Mouse (Mus musculus) natural killer cell, adult 2 months (primary cell): ENCODE data around the gene Anks1.

ENCODE experiments used
- DNase-seq, 2 experiments: peaks; one replicate each; pipeline ENCODE4 v3.0.0; 2022; ENCODE audit warnings: low spot score in 2 of 2

Gene Anks1

DNA sequence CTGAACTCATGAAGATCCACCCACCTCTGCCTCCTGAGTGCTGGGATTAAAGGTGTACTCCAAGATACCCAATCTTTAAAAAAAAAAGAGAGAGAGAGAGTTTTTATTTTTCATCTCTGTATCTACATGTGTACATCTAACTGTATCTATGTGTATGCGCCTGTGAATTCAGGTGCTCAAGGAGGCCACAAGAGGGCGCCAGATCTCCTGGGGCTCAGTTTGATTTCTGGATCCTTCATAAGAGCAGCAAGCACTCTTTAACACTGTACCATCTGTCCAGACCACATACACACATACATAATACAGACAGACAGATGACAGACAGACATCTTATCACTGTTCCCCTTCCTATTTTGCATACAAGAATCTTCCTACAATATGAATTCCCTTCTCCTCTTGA is 183.2 kb downstream of the Anks1 start:
- DNase-seq, result no peak

GRCm38 (mm10) chr17:28093837-28094236 is 184.7 kb downstream of the Anks1 start:
- DNase-seq, result no peak

DNA sequence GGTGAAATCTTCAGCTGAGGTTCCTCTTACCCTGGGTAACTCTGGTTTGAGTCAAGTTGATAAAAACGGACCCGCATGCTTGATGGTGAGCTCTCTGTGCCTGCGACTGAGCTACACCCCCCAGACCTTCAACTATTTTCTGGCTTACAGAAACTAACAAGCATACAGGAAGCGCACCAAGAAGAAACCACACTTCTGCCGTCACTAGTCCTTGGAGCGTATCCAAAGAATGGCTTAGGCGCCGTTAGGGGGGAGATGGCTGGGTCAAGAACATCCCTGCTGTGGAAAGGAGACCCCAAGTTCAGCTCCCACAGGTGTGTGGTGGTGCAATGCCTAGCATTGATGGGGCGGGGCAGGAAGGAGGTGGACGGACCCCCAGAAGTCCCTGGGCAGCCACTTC is 187.3 kb downstream of the Anks1 start:
- DNase-seq, result no peak

DNA sequence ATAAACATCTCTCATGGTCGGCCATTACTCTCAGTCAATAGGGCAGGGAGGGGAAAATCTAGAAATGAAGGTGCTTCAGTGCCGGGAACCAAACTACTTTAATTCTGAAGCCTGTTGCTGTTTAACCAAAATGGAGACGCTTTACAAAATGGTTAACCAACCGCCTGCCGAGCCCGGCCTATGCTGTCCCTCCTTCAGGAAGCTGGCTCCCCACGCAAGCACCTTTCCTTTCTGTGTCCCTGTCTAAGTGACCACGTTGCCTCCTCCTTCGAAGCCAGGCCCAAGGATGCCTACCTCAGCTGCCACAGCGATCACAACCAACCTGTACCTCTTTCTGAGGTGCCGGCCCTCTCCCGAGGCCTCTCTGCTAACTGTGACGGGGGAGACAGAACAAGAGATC is 188.2 kb downstream of the Anks1 start:
- DNase-seq, result no peak

GRCm38 (mm10) chr17:28099086-28099485 is 190.0 kb downstream of the Anks1 start:
- no peak for DNase-seq

DNA sequence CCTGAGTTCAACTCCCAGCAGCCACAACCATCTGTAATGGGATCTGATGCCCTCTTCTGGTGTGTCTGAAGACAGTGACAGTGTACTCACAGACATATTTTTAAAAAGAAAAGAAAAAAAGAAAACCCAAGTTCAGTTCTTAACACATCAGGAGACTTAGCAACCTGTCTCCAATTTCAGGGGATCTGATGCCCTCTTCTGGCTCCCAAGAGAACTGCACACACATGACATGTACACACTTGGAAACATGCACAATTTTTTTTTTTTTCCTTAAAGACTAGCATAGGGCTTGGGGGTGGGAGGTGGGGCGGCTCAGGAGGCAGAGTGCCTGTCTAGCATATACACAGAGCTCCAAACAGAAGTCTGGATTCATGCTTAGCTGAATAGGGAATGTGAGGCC is 191.6 kb downstream of the Anks1 start:
- DNase-seq, result no peak

- DNase-seq, result no peak
Measured at GRCm38 (mm10) chr17:28101284-28101887, 192.3 kb downstream of the Anks1 start.

- no peak for DNase-seq
Measured at GRCm38 (mm10) chr17:28101902-28102319, 192.8 kb downstream of the Anks1 start.

- no peak for DNase-seq
Measured at GRCm38 (mm10) chr17:28104416-28104815, 195.3 kb downstream of the Anks1 start.

- peak in 1 of 2 experiments; percentile 7 for DNase-seq
Measured at GRCm38 (mm10) chr17:28106352-28106751, 197.2 kb downstream of the Anks1 start.

DNA sequence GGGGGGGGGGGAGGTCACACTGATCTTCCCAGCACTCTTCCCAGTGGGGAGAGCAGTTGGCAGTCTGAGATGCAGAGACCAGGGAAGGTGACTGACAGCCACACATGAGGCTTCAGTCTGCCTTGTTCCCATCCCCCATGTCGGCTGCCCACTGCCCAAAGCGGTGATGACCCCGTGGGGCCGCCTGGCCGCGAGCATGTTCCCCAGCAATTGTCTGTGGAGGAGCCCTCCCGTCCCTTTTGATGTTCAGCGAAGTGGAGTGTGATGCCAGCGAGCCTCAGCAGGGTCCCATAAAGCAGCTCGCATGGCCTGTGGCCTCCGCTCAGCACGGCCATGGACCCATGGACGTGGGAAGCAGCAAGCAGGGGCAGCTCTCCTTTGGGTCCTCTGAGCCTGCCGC is 198.2 kb downstream of the Anks1 start:
- DNase-seq, result no peak

DNA sequence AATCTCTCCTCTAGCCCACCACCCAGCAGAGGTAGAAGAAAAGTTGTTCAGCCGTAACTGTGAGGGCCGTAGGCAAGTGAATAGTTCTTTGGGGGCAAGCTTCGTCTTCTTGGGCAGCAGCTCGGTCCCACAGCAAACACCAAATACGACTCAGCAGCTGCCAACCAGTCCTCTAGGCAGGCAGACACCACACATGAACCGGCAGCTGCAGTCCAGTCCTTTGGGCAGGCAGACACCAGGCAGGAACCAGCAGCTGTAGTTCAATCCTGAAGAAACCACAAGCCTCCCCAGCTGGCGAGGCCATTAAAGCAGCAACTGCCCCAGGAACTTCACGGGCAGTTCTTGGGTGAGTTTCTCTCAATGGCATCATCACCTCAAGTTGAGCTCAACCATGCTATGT is 203.2 kb downstream of the Anks1 start:
- DNase-seq, result no peak
